Mouse (Mus musculus) megakaryocyte, embryonic 14.5 days (primary cell): ENCODE measurements around the gene Pecr. TPM values are rescaled to one million over a fixed set of nuclear protein-coding genes. Genes with fewer than 3 reads are reported as not detected.
"Not testable (repeated sequence)": the region's sequence is repeated elsewhere in the genome, so short reads cannot be mapped to it uniquely, and the experiment has no call there.

ENCODE experiments used
- H3K27me3 ChIP-seq: replicated peaks from 2 replicates; pipeline ENCODE3; 2012; ENCODE audit warnings: inconsistent platforms
- H3K36me3 ChIP-seq: replicated peaks from 2 replicates; pipeline ENCODE3; 2012; ENCODE audit warnings: low read length, inconsistent platforms, mixed read lengths
- H3K4me1 ChIP-seq: 2 replicates; pipeline ENCODE4 v1.6.1; 2012; ENCODE audit warnings: inconsistent platforms
- H3K4me3 ChIP-seq: replicated peaks from 2 replicates; pipeline ENCODE3; 2012; ENCODE audit warnings: moderate library complexity, mild to moderate bottlenecking, inconsistent platforms
- H3K9me3 ChIP-seq: 2 replicates; pipeline ENCODE4 v1.6.1; 2012; ENCODE audit warnings: inconsistent platforms
- FLI1 ChIP-seq: IDR thresholded peaks from 2 replicates; pipeline ENCODE4 v1.6.1; 2012; ENCODE audit warnings: low read length, inconsistent platforms, mixed read lengths
- GATA1 ChIP-seq: IDR thresholded peaks from 3 replicates; pipeline ENCODE4 v1.6.1; 2012; ENCODE audit warnings: mixed read lengths, low read length, inconsistent platforms, borderline replicate concordance
- polyA plus RNA-seq: library from polyadenylated mRNA; stranded (reverse); fragments of >175 nt; gene quantifications from 2 replicates; pipeline ENCODE4 v1.2.3, GENCODE M21; 2012; ENCODE audit warnings: low replicate concordance; ENCODE audit not compliant: insufficient read depth

The Pecr gene
- polyA plus RNA-seq, 1 experiment: 3.8 TPM

GRCm38 (mm10) chr1:72255062-72255853 is 28.9 kb downstream of the Pecr start:
- TF ChIP-seq FLI1 (no peak), GATA1 (no peak)
- H3K4me3 ChIP-seq: peak overlapping the region; percentile 87
- no peaks in the 10 kb centered on the region for H3K36me3 ChIP-seq
- H3K4me1 ChIP-seq: peaks cover 77% of the 10 kb centered on the region
- no peaks in the 10 kb centered on the region for H3K9me3 ChIP-seq
- no peaks in the 10 kb centered on the region for H3K27me3 ChIP-seq

GRCm38 (mm10) chr1:72254545-72255061 is 29.5 kb downstream of the Pecr start:
- no peaks in the 10 kb centered on the region for H3K9me3 ChIP-seq
- peaks cover 72% of the 10 kb centered on the region for H3K4me1 ChIP-seq
- H3K27me3 ChIP-seq: no peaks in the 10 kb centered on the region
- peak overlapping the region; percentile 92 for H3K4me3 ChIP-seq
- H3K36me3 ChIP-seq: no peaks in the 10 kb centered on the region
- TF ChIP-seq FLI1 (no peak), GATA1 (no peak)

GRCm38 (mm10) chr1:72253881-72254491 is 30.1 kb downstream of the Pecr start:
- no peak for TF ChIP-seq FLI1
- TF ChIP-seq GATA1: no peak
- Histone ChIP-seq H3K27me3 (no peaks in the 10 kb centered on the region), H3K9me3 (no peaks in the 10 kb centered on the region), H3K4me3 (peak overlapping the region; percentile 92), H3K4me1 (peaks cover 66% of the 10 kb centered on the region), H3K36me3 (no peaks in the 10 kb centered on the region)

- Histone ChIP-seq H3K4me3 (peak overlapping the region; percentile 1), H3K4me1 (peaks cover 45% of the 10 kb centered on the region), H3K27me3 (no peaks in the 10 kb centered on the region), H3K36me3 (no peaks in the 10 kb centered on the region), H3K9me3 (no peaks in the 10 kb centered on the region)
- TF ChIP-seq FLI1 (no peak), GATA1 (no peak)
Observed at GRCm38 (mm10) chr1:72251806-72252205, 32.3 kb downstream of the Pecr start.

- not testable (repeated sequence) for H3K4me3 ChIP-seq, H3K36me3 ChIP-seq, H3K27me3 ChIP-seq, H3K9me3 ChIP-seq
- peaks cover 32% of the 10 kb centered on the region for H3K4me1 ChIP-seq
Observed at GRCm38 (mm10) chr1:72248226-72248737, 35.8 kb downstream of the Pecr start.

- H3K27me3 ChIP-seq: no peaks in the 10 kb centered on the region
- TF ChIP-seq GATA1: no peak
- TF ChIP-seq FLI1: no peak
- H3K4me3 ChIP-seq: peak overlapping the region; percentile 84
- no peaks in the 10 kb centered on the region for H3K36me3 ChIP-seq
- H3K9me3 ChIP-seq: no peaks in the 10 kb centered on the region
- peaks cover 22% of the 10 kb centered on the region for H3K4me1 ChIP-seq
Observed at GRCm38 (mm10) chr1:72244317-72245036, 39.6 kb downstream of the Pecr start.

- H3K4me1 ChIP-seq: peaks cover 22% of the 10 kb centered on the region
- H3K27me3 ChIP-seq: no peaks in the 10 kb centered on the region
- TF ChIP-seq FLI1 (no peak), GATA1 (no peak)
- no peaks in the 10 kb centered on the region for H3K9me3 ChIP-seq
- peak overlapping the region; percentile 92 for H3K4me3 ChIP-seq
- H3K36me3 ChIP-seq: no peaks in the 10 kb centered on the region
Observed at GRCm38 (mm10) chr1:72243656-72244316, 40.3 kb downstream of the Pecr start.

GRCm38 (mm10) chr1:72242581-72243143 is 41.5 kb downstream of the Pecr start:
- TF ChIP-seq GATA1 (no peak), FLI1 (no peak)
- H3K9me3 ChIP-seq: no peaks in the 10 kb centered on the region
- H3K36me3 ChIP-seq: no peaks in the 10 kb centered on the region
- no peak overlapping the region for H3K4me3 ChIP-seq
- H3K4me1 ChIP-seq: peaks cover 30% of the 10 kb centered on the region
- no peaks in the 10 kb centered on the region for H3K27me3 ChIP-seq

- not testable (repeated sequence) for H3K9me3 ChIP-seq, H3K36me3 ChIP-seq, H3K4me3 ChIP-seq
- Histone ChIP-seq H3K27me3 (peaks cover 20% of the 10 kb centered on the region), H3K4me1 (peaks cover 35% of the 10 kb centered on the region)
Observed at GRCm38 (mm10) chr1:72239113-72239512, 45.0 kb downstream of the Pecr start.
